Mouse (Mus musculus): Measurements from ENCODE around the gene Slc29a3. TPM values are rescaled to one million over a fixed set of nuclear protein-coding genes. Genes with fewer than 3 reads are reported as not detected.

Slc29a3 gene
- polyA plus RNA-seq, 1 experiment from 2014 or later, result 13.2 TPM

GRCm38 (mm10) chr10:60685764-60686640 is 66.6 kb downstream of the Slc29a3 start:
- Histone ChIP-seq H3K4me1 (peaks cover 14% of the 10 kb centered on the region), H3K4me3 (peak overlapping the region; percentile 64), H3K36me3 (no peaks in the 10 kb centered on the region), H3K4me2 (replicated peaks) (peak overlapping the region; percentile 99), H3K27ac (replicated peaks) (no peak overlapping the region), H3K9me3 (no peaks in the 10 kb centered on the region), H3K27me3 (peaks cover 63% of the 10 kb centered on the region), H3K9ac (replicated peaks) (no peak overlapping the region)
- ATAC-seq (replicated peaks), result no peak
- WGBS, result 7% methylated on average over 50 of the region's 50 CpGs

DNA sequence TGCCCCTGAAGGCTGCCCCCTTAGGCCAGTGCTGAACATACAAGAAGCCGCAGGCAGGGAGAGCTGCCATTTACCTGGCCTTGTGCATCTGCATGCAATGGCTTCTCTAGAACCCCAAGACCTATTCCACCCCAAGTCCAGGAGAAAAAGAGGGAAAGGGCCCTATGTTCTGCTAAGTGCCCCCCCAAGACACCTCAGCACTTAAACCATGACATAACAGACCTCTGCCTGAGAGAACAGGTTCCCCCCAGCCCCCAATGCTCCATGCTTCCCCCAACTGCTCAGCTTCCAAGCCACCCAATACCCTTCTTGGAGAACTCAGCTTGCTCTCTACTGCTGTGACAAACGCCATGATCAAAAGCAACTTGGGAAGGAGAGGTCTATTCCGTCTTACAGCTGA is 73.7 kb downstream of the Slc29a3 start:
- H3K4me3 ChIP-seq, result no peak overlapping the region
- no peak overlapping the region for H3K9ac ChIP-seq (replicated peaks)
- H3K4me1 ChIP-seq, result no peaks in the 10 kb centered on the region
- H3K27ac ChIP-seq (replicated peaks), result no peak overlapping the region
- no peaks in the 10 kb centered on the region for H3K36me3 ChIP-seq
- ATAC-seq (replicated peaks), result no peak
- no peaks in the 10 kb centered on the region for H3K9me3 ChIP-seq
- 81% methylated on average over 3 of the region's 3 CpGs for WGBS
- H3K27me3 ChIP-seq, result peaks cover 2% of the 10 kb centered on the region; the same call in 1 of the 2 replicates
- no peak overlapping the region for H3K4me2 ChIP-seq (replicated peaks)

DNA sequence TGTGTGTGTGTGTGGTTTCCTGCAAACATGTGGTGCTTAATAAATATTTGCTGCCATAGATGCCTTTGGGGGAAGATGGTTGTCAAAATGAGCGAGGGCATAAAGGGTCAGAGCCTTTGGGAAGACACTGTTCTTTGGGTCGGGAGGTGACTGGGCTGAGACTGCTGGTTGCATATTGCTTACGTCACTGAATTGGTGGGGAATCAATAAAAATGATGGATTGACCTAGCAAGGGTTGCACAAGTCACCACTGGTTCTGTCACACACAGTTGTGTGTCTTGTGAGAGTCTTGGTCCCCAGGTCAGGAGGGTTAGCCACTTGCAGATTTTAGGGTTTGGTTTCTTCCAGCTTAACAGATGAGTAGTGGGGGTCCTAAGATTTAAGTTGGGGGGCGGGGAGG is 75.3 kb downstream of the Slc29a3 start:
- no peak overlapping the region for H3K4me2 ChIP-seq (replicated peaks)
- ATAC-seq (replicated peaks), result no peak
- no peaks in the 10 kb centered on the region for H3K9me3 ChIP-seq
- no peaks in the 10 kb centered on the region for H3K27me3 ChIP-seq
- no peaks in the 10 kb centered on the region for H3K36me3 ChIP-seq
- no peaks in the 10 kb centered on the region for H3K4me1 ChIP-seq
- WGBS, result 86% methylated on average over 4 of the region's 4 CpGs
- no peak overlapping the region for H3K27ac ChIP-seq (replicated peaks)
- H3K9ac ChIP-seq (replicated peaks), result no peak overlapping the region
- H3K4me3 ChIP-seq, result no peak overlapping the region

GRCm38 (mm10) chr10:60670166-60670565 is 82.4 kb downstream of the Slc29a3 start:
- no peaks in the 10 kb centered on the region for H3K27me3 ChIP-seq
- no peak overlapping the region for H3K4me2 ChIP-seq (replicated peaks)
- H3K9ac ChIP-seq (replicated peaks), result no peak overlapping the region
- no peaks in the 10 kb centered on the region for H3K4me1 ChIP-seq
- 86% methylated on average over 8 of the region's 8 CpGs for WGBS
- H3K27ac ChIP-seq (replicated peaks), result no peak overlapping the region
- H3K4me3 ChIP-seq, result no peak overlapping the region
- ATAC-seq (replicated peaks), result no peak
- H3K9me3 ChIP-seq, result no peaks in the 10 kb centered on the region
- H3K36me3 ChIP-seq, result no peaks in the 10 kb centered on the region

DNA sequence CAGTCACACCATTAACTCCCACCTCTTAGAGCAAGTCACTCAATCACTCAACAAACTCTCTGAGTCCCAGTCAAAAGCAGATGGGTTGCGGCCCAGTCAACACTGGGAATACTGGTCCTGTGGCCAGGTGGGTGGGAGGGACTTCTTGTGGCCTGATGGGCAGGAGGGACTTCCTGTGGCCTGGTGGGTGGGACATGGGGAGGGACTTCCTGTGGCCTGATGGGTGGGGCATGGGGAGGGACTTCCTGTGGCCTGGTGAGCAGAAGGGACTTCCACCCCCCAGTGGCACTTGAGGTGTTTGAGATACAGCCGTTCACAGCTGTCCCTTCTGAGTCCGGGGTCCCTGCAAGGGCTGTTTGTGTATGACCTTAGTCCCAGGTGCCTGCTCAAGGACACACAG is 84.0 kb downstream of the Slc29a3 start:
- 92% methylated on average over 3 of the region's 3 CpGs for WGBS
- ATAC-seq (replicated peaks), result no peak
- H3K9ac ChIP-seq (replicated peaks), result no peak overlapping the region
- H3K4me1 ChIP-seq, result no peaks in the 10 kb centered on the region
- no peaks in the 10 kb centered on the region for H3K9me3 ChIP-seq
- no peak overlapping the region for H3K4me2 ChIP-seq (replicated peaks)
- H3K4me3 ChIP-seq, result no peak overlapping the region
- no peaks in the 10 kb centered on the region for H3K27me3 ChIP-seq
- no peak overlapping the region for H3K27ac ChIP-seq (replicated peaks)
- H3K36me3 ChIP-seq, result no peaks in the 10 kb centered on the region

Other genes with a start within 250 kb of the Slc29a3 start
- gene Cdh23, start 56.3 kb downstream of the Slc29a3 start, polyA plus RNA-seq (2015; fragmentation: Nextera tagmentation; extraction: Ambion mirVana), result 1.2 and 2.7 TPM in 2 replicates
- 2.8 and 3.0 TPM in 2 replicates for gene Unc5b, start 78.8 kb upstream of the Slc29a3 start, polyA plus RNA-seq (2015; fragmentation: Nextera tagmentation; extraction: Ambion mirVana)

Measured in forebrain, embryonic 15.5 days (tissue).